Mouse (Mus musculus) right cerebral cortex, postnatal 36 days (tissue): ENCODE data around the gene Atn1.

Experiments used
- DNase-seq, 2 experiments: peaks; one replicate each; pipeline ENCODE4 v3.0.0; 2022; ENCODE audit warnings: low spot score in 2 of 2, mixed read lengths in 1 of 2

The Atn1 gene

DNA sequence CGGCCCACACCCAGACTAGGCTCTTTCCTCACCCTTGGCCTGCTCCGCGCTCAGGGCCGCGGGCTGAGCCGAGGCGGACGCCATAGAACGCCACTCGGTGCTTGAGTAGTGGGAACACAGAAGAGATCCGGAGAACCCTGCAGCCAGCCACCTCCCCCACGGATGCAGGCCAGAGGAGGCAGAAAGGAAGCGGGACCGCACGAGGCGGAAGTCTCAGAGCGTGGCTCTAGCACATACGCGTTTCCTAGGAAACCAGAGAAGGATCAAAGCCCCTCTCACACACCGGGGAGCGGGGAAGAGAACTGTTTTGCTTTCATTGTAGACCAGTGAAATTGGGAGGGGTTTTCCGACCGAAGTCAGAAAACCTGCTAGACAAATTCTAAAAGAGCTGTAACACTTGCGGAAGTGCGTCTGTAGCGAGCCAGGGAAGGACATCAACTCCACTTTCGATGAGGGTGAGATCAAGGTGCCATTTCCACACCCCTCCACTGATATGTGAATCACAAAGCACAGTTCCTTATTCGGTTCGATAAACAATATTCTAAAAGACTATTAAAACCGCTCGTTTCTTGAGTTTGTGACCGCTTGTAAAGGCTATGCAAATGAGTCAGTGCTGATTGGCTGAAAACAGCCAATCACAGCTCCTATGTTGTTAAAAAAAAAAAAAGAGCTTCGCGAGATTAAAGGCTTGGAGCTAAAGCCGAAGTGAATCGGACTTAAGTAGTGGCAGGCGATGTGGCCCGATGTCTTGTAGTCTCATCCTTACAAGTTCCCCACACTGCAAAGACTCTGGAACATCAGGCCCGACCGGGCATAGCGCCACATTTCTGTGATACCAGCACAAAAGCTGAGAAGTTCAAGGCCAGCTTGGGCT, 15.2 kb downstream of the Atn1 start, which contains the start of gene Grcc10:
TSS of gene Grcc10 (minus strand) at position 487 of the 874 bp plus-strand sequence.
- DNase-seq = peak; percentile 83 to 90

DNA sequence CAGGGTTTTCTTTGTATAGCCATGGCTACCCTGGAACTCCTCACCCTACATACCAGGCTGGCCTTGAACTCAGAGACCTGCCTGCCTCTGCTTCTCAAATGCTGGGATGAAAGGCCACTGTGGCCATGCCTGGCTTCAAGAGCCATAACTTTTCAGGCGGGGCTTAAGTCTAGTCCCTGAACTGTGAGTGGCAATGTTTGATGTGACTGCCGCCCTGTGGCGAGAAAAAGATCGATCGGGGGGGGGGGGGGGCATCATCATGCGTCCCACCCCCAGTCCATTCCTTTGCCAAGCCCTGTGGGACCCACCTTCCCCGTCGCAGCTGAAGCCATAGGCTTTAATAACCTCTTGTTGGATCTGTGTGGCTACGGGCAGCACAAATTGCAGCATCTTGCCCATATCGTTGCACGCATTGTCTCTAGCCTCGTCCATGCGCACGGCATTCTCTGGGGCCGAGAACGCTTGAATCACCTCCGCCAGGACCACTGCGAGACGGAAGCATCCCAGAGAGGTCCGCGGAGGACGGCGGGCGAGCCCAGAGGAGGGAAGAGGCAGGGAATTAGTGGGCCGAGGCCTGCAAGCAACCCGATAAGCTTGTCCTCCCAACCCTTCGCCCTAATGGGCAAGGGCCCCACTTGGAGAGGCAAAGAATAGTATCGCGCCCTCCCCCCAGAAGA, 16.0 kb downstream of the Atn1 start:
- DNase-seq = peak in 1 of 2 experiments; percentile 63

DNA sequence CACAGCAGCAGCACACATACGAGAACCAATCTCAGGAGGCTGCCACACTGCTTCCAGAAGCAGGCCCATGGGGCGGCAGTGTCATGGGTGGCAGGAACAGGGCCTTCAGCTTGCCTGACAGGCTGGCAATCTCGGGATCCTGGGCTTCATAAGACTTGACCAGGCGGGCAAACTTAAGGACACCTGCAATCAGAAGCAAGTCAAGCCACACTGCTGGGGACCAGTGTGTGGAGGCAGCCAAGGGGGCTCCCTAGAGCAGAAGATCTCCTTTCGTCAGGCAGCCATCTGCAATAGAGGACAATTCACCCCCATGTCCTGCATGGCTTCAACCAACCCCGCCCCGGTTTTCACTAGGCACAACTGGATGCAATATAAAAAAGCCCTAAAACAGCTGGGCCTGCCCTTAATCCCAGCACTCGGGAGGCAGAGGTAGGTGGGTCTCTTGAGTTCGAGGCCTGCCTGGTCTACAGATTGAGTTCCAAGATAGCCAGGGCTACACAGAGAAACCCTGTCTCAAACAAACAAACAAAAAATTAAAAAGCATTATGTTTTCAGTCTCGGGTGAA, 17.0 kb downstream of the Atn1 start:
- no peak for DNase-seq

DNA sequence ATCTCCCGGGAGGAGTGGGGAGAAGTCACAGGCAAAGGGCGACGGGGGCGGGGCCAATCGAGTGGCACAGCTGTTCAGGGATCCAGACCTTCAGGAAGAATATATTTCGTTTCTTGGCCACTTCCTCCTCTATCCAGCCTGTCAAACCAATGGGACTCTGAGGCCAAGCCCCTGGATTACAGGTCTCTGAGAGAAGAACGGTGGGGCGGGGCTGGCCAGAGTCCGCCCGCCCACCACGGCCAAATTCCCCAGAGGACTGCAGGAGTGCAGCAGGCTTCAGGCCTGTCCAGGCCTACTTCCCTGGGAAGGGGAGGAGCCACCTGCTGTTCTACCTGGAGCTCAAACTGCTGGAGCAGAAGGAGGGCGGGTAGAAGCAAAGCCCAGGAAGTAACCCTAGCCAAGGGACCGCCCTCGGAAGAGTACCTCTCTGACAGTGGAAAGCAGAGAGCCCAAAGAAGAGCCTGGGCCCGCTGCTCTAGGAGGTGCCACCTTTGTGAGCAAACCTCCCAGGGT, 17.8 kb downstream of the Atn1 start, which contains the start of gene Ptpn6:
TSS of gene Ptpn6 (minus strand) at position 204 of the 513 bp plus-strand sequence.
- DNase-seq = no peak

DNA sequence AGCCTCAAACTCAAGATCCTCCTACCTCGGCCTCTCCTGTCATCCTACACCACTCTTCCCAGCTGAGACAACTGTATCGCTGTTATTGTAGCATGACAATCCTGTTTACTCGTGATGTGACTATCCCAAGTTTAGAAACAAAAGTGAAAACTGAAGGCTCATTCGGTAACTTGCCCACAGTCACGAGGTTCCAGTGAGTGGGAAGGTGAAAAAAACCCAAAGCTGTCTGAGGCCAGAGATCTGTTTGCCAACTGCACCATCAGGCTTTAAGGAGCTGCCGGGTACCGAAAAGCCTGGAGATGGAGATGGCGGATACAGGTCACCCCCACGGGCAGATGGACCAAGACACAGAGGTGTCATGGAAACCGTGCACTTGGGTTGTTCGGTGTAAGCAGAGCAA, 19.3 kb downstream of the Atn1 start:
- no peak for DNase-seq

DNA sequence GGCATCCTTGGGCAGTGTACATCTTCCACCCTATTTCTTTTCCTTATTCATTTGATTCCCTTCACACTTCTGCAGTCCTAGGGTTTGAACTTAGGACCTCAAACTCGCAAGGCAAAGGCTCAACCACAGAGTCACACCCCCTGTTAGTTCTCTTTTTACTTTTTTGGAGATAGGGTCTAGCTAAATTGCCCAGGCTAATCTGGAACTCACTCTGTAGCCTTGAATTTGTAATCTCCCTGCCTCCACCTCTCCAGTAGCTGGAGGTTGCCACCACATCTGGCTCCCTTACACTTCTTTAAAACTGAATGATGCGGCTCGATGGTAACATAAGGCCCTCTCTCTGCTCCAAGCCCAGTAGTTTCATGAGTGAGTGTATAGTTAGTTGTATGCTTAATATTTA, 21.9 kb downstream of the Atn1 start:
- no peak for DNase-seq

DNA sequence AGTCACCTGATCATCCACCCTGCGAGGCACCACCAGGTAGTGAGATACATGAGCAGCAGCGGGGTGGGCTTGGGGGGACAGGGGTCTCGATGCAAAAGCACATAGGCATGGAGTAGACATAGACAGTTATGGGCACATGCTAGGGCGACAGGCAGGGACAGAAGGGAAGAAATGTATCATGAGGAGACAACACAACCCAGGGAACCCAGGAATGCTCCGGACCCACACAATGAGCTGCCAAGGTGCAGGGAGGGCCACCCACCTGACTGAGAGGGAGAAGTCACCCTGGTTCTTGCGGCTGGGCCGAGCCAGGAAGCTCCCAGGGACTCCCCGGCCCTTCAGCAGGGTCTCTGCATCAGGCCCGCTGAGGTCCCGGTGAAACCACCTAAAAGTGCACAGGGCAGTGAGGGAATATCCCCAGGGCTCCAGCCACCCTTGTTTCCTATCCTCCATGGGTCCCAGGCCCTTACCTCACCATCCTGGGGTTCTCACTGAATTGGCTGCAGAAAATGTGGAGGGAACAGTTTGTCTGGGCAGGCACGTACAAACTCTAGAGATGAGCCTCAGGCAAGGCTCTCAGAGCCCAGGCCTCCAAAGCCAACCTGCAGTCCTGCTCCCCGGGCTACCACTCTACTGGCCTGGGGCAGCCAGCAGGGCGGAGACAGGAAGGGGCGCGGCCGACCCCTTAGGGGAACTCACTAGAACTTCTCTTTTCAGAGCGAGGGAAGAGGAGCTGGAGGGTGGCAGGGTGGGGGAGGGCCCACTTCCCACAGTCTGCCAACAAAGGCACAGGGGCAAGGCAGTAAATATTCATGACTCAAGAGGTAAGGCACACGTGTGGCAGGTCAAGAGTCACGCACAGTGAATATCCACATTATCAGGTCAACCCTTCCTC, 23.6 kb downstream of the Atn1 start:
- DNase-seq = no peak

DNA sequence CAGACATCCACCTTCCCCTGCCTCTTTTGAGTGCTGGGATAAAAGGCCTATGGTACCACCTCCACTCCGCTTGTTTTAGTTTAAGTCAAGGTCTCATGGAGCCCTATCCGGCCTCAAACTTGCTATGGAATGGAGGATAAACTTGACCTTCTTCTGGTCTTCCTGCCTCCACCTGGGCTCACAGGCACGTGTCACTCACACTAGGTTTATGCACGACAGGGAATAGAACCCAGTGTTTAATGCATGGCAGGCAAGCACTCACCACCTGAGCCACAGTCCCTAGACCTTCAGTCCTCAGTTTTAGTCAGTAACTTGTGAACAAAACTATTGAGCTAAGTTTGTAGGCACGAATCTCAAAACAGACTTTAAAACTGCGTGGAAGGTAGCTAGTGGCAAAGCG, 25.3 kb downstream of the Atn1 start:
- DNase-seq = no peak

DNA sequence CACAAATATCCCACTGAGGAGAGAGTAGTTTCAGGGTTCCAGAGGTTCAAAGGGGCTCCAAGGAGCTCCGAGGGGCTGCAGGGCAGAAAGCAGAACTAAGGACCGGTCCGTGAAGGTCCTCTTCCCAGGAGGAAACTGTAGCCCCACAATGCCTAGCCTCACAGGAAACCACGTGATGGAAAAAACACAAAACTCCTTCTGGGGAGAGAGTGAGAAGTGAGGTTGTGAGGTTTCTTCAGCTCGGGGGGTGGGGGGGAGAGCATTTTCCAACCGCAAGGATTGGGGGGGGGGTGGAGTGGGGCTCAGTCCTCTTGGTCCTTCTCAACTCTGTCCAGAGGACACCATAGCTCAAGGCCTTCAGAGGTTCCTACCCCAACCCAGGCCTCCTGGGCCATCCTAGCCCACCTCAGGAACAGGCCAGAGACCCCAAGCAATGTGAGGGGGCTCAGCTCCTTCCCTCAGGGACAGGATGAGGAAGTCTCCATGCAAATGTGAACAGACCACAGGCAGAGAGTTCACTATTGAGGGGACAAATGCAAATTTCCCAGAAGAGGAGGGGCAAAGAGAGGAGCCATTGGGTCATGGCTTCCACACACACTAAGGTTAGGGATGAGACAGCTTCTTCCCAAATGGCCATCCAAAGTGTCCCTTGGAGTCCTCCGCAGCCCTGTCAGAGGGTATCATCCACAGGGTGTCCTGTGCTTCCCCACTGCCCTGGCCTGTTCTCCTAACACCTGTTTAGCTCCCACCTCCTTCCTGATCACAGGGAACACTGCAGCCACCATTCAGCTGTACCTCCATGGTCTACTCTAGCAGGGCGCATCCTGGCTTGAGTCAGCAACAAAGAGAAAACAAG, 26.2 kb downstream of the Atn1 start:
- DNase-seq = no peak

DNA sequence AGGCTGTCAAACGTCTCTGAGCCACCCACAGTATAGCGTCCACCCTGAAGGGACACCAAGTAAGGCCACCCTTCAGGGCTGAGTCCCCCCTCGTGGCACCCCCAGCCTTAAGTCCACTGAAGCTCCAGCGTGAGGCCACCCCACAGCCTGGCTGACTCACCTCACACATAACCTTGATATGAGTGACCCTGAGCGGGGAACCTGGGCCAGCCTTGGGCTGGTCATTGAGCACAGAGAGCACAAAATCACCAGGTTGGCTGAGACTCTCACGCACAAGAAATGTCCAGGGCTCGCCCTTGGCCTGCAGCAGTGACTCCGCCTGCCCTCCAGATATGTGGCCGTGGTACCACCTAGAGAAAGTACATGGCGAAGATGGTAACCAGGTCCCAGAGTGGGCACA, 27.7 kb downstream of the Atn1 start:
- no peak for DNase-seq

DNA sequence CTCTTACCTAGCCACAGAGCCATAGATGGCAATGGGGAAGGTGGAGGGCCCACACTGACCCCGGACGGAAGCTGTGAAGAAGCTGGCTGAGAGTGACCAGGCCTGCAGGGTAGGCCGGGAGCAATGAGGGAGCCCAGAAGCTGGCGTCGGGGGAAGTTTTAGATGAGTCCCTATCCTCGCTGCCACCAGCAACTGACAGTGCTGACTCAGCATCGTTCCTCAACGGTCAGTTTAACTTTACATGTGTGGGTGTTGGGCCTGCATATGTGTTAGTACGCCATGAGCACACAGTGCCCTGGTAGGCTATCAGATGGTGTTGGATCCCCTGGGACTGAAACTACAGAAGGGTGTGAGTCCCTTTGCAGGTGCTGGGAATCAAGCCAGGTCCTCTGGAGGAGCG, 31.9 kb downstream of the Atn1 start:
- no peak for DNase-seq

DNA sequence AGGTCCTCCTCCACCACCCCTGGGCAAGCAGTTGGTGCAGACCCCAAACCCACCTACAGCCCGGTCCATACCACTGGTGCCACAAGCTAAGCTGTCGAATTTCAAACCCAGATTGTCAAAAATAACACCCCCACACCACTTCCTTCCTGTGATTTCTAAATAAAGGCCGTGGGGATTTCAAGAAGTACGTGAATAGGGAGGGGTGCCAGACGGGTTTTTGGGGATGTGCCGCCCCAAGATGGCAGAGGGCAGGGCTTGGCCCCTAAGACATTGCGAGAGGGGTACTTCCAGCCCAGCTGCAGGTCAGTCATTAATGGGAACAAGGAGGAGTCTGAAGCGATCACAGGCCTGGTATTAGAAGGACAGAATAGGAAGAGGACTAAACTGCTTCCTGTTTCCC, 32.8 kb downstream of the Atn1 start:
- DNase-seq = no peak

DNA sequence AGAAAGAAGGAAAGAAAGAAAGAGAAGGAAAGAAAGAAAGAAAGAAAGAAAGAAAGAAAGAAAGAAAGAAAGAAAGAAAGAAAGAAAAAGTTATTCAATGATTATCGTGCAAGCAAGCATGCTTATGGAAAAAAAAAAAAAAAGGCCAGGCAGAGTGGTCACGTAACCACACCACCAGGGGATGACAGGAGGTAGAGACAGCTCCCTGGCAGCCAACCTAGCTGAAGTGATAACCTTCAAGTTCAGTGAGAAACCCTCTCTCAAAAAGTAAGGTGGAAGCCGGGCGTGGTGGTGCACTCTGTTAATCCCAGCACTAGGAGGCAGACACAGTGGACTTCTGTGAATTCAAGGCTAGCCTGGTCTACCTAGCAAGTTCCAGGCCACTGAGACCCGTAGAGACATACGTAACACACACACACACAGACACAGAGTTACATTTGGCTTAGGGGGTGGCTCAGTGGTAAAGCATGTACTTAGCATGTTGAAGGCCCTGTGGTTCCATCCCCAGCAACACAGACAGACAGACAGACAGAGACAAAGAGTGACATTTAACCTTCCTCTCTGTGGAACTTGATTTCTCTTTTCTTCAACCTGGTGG, 33.3 kb downstream of the Atn1 start:
- DNase-seq = no peak

DNA sequence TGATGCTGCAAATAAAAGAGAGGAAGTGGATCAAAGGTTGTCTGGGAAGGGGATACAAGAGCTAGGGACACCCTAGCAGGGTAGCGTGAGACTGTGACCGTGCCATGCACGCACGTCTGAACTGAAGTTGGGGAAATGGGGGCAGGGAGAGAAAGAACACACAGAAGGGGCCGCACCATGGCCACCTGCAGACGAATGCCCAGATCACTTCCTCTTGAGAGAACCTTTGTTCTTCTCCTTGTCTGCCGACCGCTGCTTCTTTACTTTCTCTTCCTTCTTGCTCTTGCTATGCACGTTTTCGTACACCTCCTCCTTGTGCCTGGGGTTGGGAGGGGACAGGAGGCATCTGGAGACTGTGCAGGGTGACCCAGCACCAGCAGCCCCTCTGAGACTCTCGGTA, 35.4 kb downstream of the Atn1 start:
- DNase-seq = no peak

DNA sequence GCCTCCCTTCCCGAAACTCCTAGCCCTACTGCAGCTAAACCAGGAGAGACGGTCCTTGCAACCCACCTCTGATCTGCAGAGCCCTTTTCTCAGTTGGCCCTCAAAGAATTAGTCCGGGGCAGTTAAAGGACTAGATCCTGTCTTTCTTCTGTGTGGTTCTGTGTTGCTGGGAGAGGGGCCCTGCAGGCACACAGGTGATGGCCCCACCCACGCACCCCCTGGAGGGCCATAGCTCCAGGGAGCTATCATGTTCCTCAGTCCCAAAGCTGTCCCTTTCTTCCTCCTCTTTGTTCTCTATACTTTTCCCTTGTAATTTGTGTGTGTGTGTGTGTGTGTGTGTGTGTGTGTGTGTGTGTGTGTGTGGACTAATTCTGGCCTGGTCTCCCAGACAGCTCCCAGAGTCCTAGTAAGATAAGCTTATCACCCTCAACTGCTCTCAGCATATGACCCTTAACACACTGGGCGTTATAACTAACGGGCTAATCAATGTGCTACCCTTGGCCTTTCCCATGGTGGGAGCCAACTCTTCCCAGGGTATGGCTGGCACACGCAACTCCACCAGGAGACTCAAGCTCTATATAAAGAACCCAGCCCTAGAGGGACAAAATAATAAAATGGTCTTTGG, 36.9 kb downstream of the Atn1 start:
- DNase-seq = no peak

DNA sequence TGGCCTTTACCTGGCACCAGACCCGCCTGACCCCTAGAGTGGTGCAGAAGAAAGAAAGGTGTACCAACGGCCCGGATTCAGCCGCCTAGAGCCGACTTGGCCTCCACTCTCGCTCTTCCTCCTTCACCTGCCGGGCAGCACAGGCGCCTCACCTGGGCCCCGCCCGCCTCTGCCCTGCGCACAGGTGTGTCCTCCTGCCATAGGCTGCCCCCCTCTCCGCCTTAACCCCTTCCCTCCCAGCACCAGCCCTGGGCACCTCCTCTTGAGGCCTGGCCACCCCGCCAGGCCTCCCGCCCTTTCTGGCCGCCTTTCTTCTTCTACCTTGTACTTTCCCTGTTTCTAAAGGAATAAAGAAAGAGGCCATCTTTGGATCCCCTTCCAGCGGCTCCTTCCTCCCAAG, 37.6 kb downstream of the Atn1 start:
- no peak for DNase-seq

DNA sequence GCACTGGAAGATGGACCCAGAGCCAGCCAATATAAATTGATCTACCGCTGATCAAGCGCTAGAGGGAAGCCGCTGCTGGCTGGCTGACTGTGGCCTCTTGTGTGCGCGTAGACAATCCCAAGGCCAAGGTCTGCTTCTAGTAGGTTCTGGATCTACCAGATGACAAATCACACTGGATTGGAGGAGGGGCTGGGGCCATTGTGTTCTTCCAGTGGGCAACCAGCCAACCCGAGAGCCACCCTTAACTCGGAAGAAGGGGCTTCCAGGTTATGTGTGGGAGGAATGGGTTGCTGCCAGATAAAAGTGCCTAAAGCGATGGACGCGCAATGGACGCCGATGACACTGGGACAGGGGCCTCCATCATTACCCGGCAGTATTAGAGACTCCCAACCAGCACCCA, 38.4 kb downstream of the Atn1 start:
- no peak for DNase-seq

DNA sequence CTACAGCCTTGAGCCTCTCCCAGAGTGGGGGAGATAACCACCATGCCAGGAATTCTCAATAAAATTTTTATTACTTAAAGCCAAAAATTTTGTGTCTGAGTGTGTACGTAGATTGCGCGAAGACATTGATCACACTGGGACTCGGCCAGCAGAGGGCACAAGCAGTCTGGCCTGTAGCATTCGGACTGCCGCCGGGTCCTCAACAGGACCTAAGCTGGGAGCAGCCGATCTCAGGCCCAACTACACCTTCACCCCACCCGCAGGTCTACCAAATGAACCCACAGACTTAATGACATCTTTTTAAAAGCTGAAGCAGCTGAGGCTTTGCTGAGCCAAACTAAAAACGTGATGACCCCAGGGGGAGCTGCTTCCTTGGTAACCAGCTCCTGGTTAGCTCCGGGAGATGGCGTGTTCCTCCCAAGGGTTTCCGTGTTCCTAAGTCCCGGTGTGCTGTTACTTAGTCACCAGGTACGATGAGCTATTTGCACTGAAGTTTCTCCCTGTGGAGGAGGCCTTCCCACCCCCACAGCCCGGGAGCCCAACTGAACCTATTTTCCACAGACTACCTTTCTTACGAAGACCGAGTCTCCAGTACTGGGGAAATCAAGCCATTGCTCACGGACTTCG, 39.3 kb downstream of the Atn1 start:
- no peak for DNase-seq

DNA sequence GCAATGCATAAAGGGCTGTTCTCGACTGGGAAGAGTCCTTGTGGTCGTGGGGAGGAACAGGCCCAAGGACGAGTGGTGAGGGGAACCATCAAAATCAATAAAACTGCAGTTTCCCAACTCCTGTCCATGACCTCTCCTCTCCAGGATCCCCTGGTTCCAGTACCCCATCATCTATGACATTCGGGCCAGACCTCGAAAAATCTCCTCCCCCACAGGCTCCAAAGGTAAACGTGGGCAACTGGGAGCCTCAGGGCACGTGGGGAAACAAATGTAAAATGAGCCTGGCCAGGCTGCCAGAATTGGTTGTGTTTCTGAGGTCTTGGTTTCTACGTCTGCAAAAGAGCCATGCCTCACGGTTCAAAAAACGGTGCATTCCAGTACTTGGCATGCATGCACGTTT, 43.4 kb downstream of the Atn1 start:
- no peak for DNase-seq
